Mouse (Mus musculus): ENCODE data around the gene Klk7.

DNA sequence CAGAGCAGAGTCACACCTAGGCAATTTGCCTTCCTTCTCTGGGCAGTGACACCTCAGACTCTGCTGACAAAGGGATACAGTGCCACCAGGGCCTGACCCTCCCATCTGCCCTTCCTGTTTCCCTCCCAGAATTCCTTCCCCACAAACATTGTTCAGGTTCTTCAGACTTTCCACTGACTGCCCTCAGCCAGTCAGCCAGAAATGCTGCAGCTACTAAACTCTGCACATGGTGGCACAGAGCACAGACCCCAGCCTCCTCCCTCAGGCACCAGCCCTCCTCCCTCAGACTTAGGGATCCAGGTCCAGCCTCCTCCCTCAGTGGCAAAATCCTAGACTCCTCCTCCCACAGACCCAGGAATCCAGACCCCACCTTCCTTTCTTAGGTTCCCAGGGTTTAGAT, 5.7 kb downstream of the Klk7 start:
- TF ChIP-seq CTCF (IDR thresholded peaks at IDR 0.05; ENCODE audit: borderline replicate concordance, extremely low read depth, insufficient read depth, insufficient read length), result no peak
- no peak for TF ChIP-seq POLR2A (IDR thresholded peaks at IDR 0.05; ENCODE audit: borderline replicate concordance, extremely low read depth, insufficient read depth, insufficient read length, poor library complexity, severe bottlenecking)
